Mouse (Mus musculus) liver, embryonic 15.5 days (tissue): ENCODE data around the gene Pbx2. TPM values are rescaled to one million over a fixed set of nuclear protein-coding genes. Genes with fewer than 3 reads are reported as not detected.

ENCODE experiments used
- ATAC-seq: fragments of 200-750 bp; cut with Nextera tagmentation; 2 replicates; pipeline ENCODE4 v1.8.0; 2017; ENCODE audit warnings: moderate number of reproducible peaks, mild to moderate bottlenecking, moderate library complexity; ENCODE audit not compliant: insufficient read depth
- H3K27ac ChIP-seq: fragments of 300-500 bp; sonication (generic); replicated peaks from 2 replicates; pipeline ENCODE4 v1.5.1; 2015; ENCODE audit warnings: mild to moderate bottlenecking, inconsistent platforms
- H3K27me3 ChIP-seq: fragments of 300-500 bp; sonication (generic); 2 replicates; pipeline ENCODE4 v1.6.1; 2015; ENCODE audit warnings: mild to moderate bottlenecking, inconsistent platforms
- H3K36me3 ChIP-seq: fragments of 300-500 bp; sonication (generic); replicated peaks from 2 replicates; pipeline ENCODE4 v1.6.1; 2015; ENCODE audit warnings: moderate library complexity, mild to moderate bottlenecking, inconsistent platforms
- H3K4me1 ChIP-seq: fragments of 300-500 bp; sonication (generic); replicated peaks from 2 replicates; pipeline ENCODE4 v1.6.1; 2015; ENCODE audit warnings: inconsistent platforms
- H3K4me2 ChIP-seq: fragments of 300-500 bp; sonication (generic); 2 replicates; pipeline ENCODE4 v1.6.1; 2015; ENCODE audit warnings: moderate library complexity, mild to moderate bottlenecking, inconsistent platforms
- H3K4me3 ChIP-seq: fragments of 300-500 bp; sonication (generic); replicated peaks from 2 replicates; pipeline ENCODE4 v1.5.1; 2015; ENCODE audit warnings: mild to moderate bottlenecking, inconsistent platforms
- H3K9ac ChIP-seq: fragments of 300-500 bp; sonication (generic); 2 replicates; pipeline ENCODE4 v1.6.1; 2015; ENCODE audit warnings: moderate library complexity, mild to moderate bottlenecking, inconsistent platforms
- H3K9me3 ChIP-seq: fragments of 300-500 bp; sonication (generic); replicated peaks from 2 replicates; pipeline ENCODE4 v1.6.1; 2016; ENCODE audit warnings: inconsistent platforms
- WGBS: fragments of 180-500 bp; shearing (Covaris S2); methylation state at CpG from one replicate; pipeline ENCODE4 v1.1.7; 2015; ENCODE audit warnings: mixed read lengths; ENCODE audit not compliant: insufficient replicate concordance; 5-methylcytosine and 5-hydroxymethylcytosine counted together
- polyA plus RNA-seq: library from polyadenylated mRNA; unstranded; fragments of >200 nt; fragmentation: Nextera tagmentation; extraction: Ambion mirVana; gene quantifications from 2 replicates; pipeline ENCODE4 v1.2.1, GENCODE M21; 2015

Gene Pbx2
- polyA plus RNA-seq, 1 experiment from 2014 or later: 2.4 TPM

GRCm38 (mm10) chr17:34578070-34578469 is 13.0 kb upstream of the Pbx2 start:
- 69% methylated on average over 3 of the region's 3 CpGs for WGBS
- H3K27ac ChIP-seq: no peak overlapping the region
- no peaks in the 10 kb centered on the region for H3K27me3 ChIP-seq
- H3K4me1 ChIP-seq: no peaks in the 10 kb centered on the region
- no peak overlapping the region for H3K4me2 ChIP-seq
- no peak overlapping the region for H3K9ac ChIP-seq
- no peak for ATAC-seq
- H3K36me3 ChIP-seq: no peaks in the 10 kb centered on the region
- no peak overlapping the region for H3K4me3 ChIP-seq
- H3K9me3 ChIP-seq: no peaks in the 10 kb centered on the region

- H3K27me3 ChIP-seq: peaks cover 12% of the 10 kb centered on the region; the same call in 1 of the 2 replicates
- H3K4me2 ChIP-seq: no peak overlapping the region
- ATAC-seq: no peak
- H3K9me3 ChIP-seq: no peaks in the 10 kb centered on the region
- WGBS: 74% methylated on average over 12 of the region's 12 CpGs
- H3K27ac ChIP-seq: no peak overlapping the region
- no peak overlapping the region for H3K9ac ChIP-seq
- H3K4me3 ChIP-seq: no peak overlapping the region
- no peaks in the 10 kb centered on the region for H3K36me3 ChIP-seq
- H3K4me1 ChIP-seq: peaks cover 10% of the 10 kb centered on the region
Observed at GRCm38 (mm10) chr17:34582528-34582927, 8.5 kb upstream of the Pbx2 start.

- no peaks in the 10 kb centered on the region for H3K9me3 ChIP-seq
- no peak overlapping the region for H3K27ac ChIP-seq
- no peak for ATAC-seq
- WGBS: 52% methylated on average over 7 of the region's 7 CpGs
- peaks cover 12% of the 10 kb centered on the region; the same call in 1 of the 2 replicates for H3K27me3 ChIP-seq
- H3K9ac ChIP-seq: no peak overlapping the region
- H3K36me3 ChIP-seq: no peaks in the 10 kb centered on the region
- peaks cover 18% of the 10 kb centered on the region for H3K4me1 ChIP-seq
- no peak overlapping the region for H3K4me2 ChIP-seq
- H3K4me3 ChIP-seq: no peak overlapping the region
Observed at GRCm38 (mm10) chr17:34583397-34583796, 7.7 kb upstream of the Pbx2 start.

- H3K9ac ChIP-seq: no peak overlapping the region
- ATAC-seq: no peak
- H3K27ac ChIP-seq: no peak overlapping the region
- WGBS: 83% methylated on average over 8 of the region's 8 CpGs
- H3K27me3 ChIP-seq: peaks cover 12% of the 10 kb centered on the region; the same call in 1 of the 2 replicates
- H3K36me3 ChIP-seq: no peaks in the 10 kb centered on the region
- no peaks in the 10 kb centered on the region for H3K9me3 ChIP-seq
- no peak overlapping the region for H3K4me3 ChIP-seq
- peaks cover 22% of the 10 kb centered on the region for H3K4me1 ChIP-seq
- H3K4me2 ChIP-seq: no peak overlapping the region
Observed at GRCm38 (mm10) chr17:34583819-34584218, 7.2 kb upstream of the Pbx2 start.

- no peak overlapping the region for H3K27ac ChIP-seq
- H3K9me3 ChIP-seq: no peaks in the 10 kb centered on the region
- peaks cover 12% of the 10 kb centered on the region; the same call in 1 of the 2 replicates for H3K27me3 ChIP-seq
- H3K4me2 ChIP-seq: no peak overlapping the region
- no peaks in the 10 kb centered on the region for H3K36me3 ChIP-seq
- 80% methylated on average over 8 of the region's 8 CpGs for WGBS
- no peak for ATAC-seq
- H3K9ac ChIP-seq: no peak overlapping the region
- H3K4me1 ChIP-seq: peaks cover 36% of the 10 kb centered on the region
- no peak overlapping the region for H3K4me3 ChIP-seq
Observed at GRCm38 (mm10) chr17:34585121-34585520, 5.9 kb upstream of the Pbx2 start.

GRCm38 (mm10) chr17:34585877-34586771 is 4.9 kb upstream of the Pbx2 start:
- Histone ChIP-seq H3K9ac (no peak overlapping the region), H3K27ac (no peak overlapping the region), H3K36me3 (no peaks in the 10 kb centered on the region), H3K4me2 (peak overlapping the region; percentile 100), H3K27me3 (peaks cover 12% of the 10 kb centered on the region; the same call in 1 of the 2 replicates), H3K9me3 (no peaks in the 10 kb centered on the region), H3K4me1 (peaks cover 46% of the 10 kb centered on the region), H3K4me3 (peak overlapping the region; percentile 91)
- WGBS: 40% methylated on average over 32 of the region's 32 CpGs
- ATAC-seq: no peak

- peak; percentile 81 for ATAC-seq
- H3K9me3 ChIP-seq: no peaks in the 10 kb centered on the region
- H3K4me3 ChIP-seq: peak overlapping the region; percentile 91
- H3K36me3 ChIP-seq: no peaks in the 10 kb centered on the region
- under 1% methylated on average over 38 of the region's 38 CpGs for WGBS
- H3K9ac ChIP-seq: peak overlapping the region; percentile 91
- peak overlapping the region; percentile 100 for H3K4me2 ChIP-seq
- H3K27ac ChIP-seq: peak overlapping the region; percentile 86
- H3K27me3 ChIP-seq: peaks cover 12% of the 10 kb centered on the region; the same call in 1 of the 2 replicates
- peaks cover 53% of the 10 kb centered on the region for H3K4me1 ChIP-seq
Observed at GRCm38 (mm10) chr17:34586796-34587422, 4.2 kb upstream of the Pbx2 start.

GRCm38 (mm10) chr17:34587423-34587811 is 3.6 kb upstream of the Pbx2 start:
- peaks cover 12% of the 10 kb centered on the region; the same call in 1 of the 2 replicates for H3K27me3 ChIP-seq
- H3K4me2 ChIP-seq: peak overlapping the region; percentile 100
- H3K9ac ChIP-seq: peak overlapping the region; percentile 91
- H3K4me1 ChIP-seq: peaks cover 57% of the 10 kb centered on the region
- peak; percentile 87 for ATAC-seq
- H3K4me3 ChIP-seq: peak overlapping the region; percentile 91
- WGBS: under 1% methylated on average over 50 of the region's 50 CpGs
- no peaks in the 10 kb centered on the region for H3K36me3 ChIP-seq
- H3K9me3 ChIP-seq: no peaks in the 10 kb centered on the region
- H3K27ac ChIP-seq: peak overlapping the region; percentile 86

DNA sequence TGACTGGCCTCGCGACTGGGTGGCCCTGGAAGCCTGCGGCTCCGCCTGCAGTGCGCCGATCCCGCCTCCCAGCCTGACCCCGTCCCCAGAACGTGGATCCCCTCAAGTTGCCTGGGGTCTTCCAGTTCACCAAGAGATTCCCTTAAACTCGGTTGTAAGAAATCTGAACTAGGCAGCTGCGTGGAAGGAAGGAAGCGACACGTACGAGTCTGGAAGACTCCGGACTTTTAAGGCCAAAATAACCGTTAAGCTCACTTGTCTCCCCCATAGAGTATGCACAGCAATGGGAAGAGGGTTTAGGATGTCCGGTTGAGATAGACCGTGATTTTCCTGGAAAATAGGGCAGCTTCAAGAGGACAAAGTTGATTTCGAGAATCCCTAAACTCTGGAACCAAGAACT is 3.3 kb upstream of the Pbx2 start:
- Histone ChIP-seq H3K4me1 (peaks cover 61% of the 10 kb centered on the region), H3K27me3 (peaks cover 12% of the 10 kb centered on the region; the same call in 1 of the 2 replicates), H3K36me3 (no peaks in the 10 kb centered on the region), H3K4me3 (peak overlapping the region; percentile 91), H3K27ac (peak overlapping the region; percentile 86), H3K9ac (peak overlapping the region; percentile 91), H3K9me3 (no peaks in the 10 kb centered on the region), H3K4me2 (peak overlapping the region; percentile 100)
- ATAC-seq: no peak
- 1% methylated on average over 19 of the region's 19 CpGs for WGBS

GRCm38 (mm10) chr17:34588767-34589166 is 2.3 kb upstream of the Pbx2 start:
- ATAC-seq: no peak
- H3K4me1 ChIP-seq: peaks cover 70% of the 10 kb centered on the region
- peak overlapping the region; percentile 100 for H3K4me2 ChIP-seq
- 44% methylated on average over 3 of the region's 3 CpGs for WGBS
- no peak overlapping the region; the same call in 1 of the 2 replicates for H3K9ac ChIP-seq
- peaks cover 12% of the 10 kb centered on the region; the same call in 1 of the 2 replicates for H3K27me3 ChIP-seq
- H3K4me3 ChIP-seq: peak overlapping the region; percentile 84
- H3K36me3 ChIP-seq: no peaks in the 10 kb centered on the region
- no peaks in the 10 kb centered on the region for H3K9me3 ChIP-seq
- H3K27ac ChIP-seq: peak overlapping the region; percentile 87; the same call in 1 of the 2 replicates

DNA sequence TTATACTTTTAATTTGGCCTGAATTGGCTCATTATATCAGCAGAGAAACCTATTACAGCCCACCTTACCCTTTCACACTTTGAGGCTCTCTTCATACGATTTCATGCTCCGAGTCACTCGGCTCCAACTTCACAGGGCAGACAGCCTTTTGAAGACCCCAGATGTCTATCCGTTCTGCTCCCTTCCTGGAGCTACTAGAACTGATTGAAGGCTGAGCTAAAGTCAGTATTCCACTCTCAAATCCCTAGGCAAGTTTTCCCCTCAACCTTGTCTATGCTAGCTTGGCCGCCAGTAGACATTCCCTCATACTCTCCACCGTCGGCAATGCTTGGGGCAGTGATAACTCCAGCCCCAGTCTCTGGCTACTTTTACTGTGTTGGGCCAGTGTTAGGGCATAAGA is 1.9 kb upstream of the Pbx2 start:
- H3K36me3 ChIP-seq: 0 out of 2 replicates have a peak, but pooled peaks cover 3% of the 10 kb centered on the region
- H3K4me3 ChIP-seq: peak overlapping the region; percentile 84
- 31% methylated on average over 7 of the region's 7 CpGs for WGBS
- H3K4me1 ChIP-seq: peaks cover 75% of the 10 kb centered on the region
- ATAC-seq: no peak
- peaks cover 12% of the 10 kb centered on the region; the same call in 1 of the 2 replicates for H3K27me3 ChIP-seq
- peak overlapping the region; percentile 100 for H3K4me2 ChIP-seq
- H3K27ac ChIP-seq: peak overlapping the region; percentile 87
- H3K9ac ChIP-seq: peak overlapping the region; percentile 15; the same call in 1 of the 2 replicates
- no peaks in the 10 kb centered on the region for H3K9me3 ChIP-seq
